Mouse (Mus musculus) megakaryocyte, embryonic 14.5 days (primary cell): Measurements from ENCODE around the gene Nrtn.

ENCODE experiments used
- FLI1 ChIP-seq: IDR thresholded peaks from 2 replicates; pipeline ENCODE4 v1.6.1; 2012; ENCODE audit warnings: low read length, inconsistent platforms, mixed read lengths
- GATA1 ChIP-seq: IDR thresholded peaks from 3 replicates; pipeline ENCODE4 v1.6.1; 2012; ENCODE audit warnings: mixed read lengths, low read length, inconsistent platforms, borderline replicate concordance

DNA sequence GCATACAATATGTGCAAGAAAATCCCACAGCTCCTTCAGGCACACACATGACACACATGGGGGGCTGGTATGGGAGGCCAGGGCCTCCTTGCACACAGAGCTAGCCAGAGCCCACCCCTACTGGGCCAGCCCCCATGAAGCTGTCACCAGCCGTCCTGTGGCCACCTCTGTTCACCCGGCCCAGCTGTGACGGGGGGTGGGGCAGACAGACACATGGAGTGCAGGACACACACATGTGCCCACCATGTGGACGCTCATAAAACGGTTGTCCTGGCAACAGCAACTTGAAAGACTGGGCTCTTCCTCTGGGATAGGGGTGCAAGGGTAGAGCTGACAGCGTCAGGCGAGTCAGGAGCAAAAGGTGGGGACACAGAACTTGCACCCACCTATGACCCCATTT is 1.9 kb upstream of the Nrtn start:
- no peak for TF ChIP-seq GATA1
- no peak for TF ChIP-seq FLI1
